Mouse (Mus musculus): ENCODE measurements at regions not wholly inside any gene's neighbourhood (a gene's known extent, or its start where the extent isn't known, plus 50 kb on each side); places are given as distances from the start of the nearest gene placed in this dataset.

GRCm38 (mm10) chr3:140716896-140717295, 495.3 kb downstream of the Pdha2 start:
- no peaks in the 10 kb centered on the region for H3K36me3 ChIP-seq (ENCODE audit: control insufficient read depth in 1 of 2, insufficient read depth in 2 of 2, low read length in 2 of 2)
- DNase-seq (ENCODE audit: low read depth, low spot score) = no peak
- no peak overlapping the region for H3K9ac ChIP-seq (ENCODE audit: control insufficient read depth, low read depth, low read length, poor library complexity, severe bottlenecking)
- H3K4me3 ChIP-seq (ENCODE audit: control insufficient read depth in 1 of 2, insufficient read depth in 1 of 2, low read depth in 2 of 2, low read length in 2 of 2) = no peak overlapping the region
- H3K27ac ChIP-seq (ENCODE audit: control insufficient read depth, low read depth, low read length) = no peak overlapping the region
- H3K27me3 ChIP-seq (ENCODE audit: control insufficient read depth in 1 of 2, insufficient read depth in 2 of 2, low read length in 2 of 2) = no peaks in the 10 kb centered on the region
- H3K79me2 ChIP-seq (ENCODE audit: control insufficient read depth, insufficient read depth, low read length, poor library complexity) = no peaks in the 10 kb centered on the region
- H3K4me1 ChIP-seq (ENCODE audit: control insufficient read depth in 1 of 2, insufficient read depth in 2 of 2, low read length in 2 of 2) = no peaks in the 10 kb centered on the region
- no peaks in the 10 kb centered on the region for H3K9me3 ChIP-seq (replicated peaks; ENCODE audit: insufficient read depth, low read length)
- TF ChIP-seq USF1 (IDR thresholded peaks at IDR 0.05; ENCODE audit: low read depth, low read length) (no peak), TBP (IDR thresholded peaks at IDR 0.05; ENCODE audit: low read depth, low read length) (no peak), POLR2AphosphoS5 (IDR thresholded peaks at IDR 0.05; ENCODE audit: borderline replicate concordance, low read depth, low read length) (no peak), ETS1 (IDR thresholded peaks at IDR 0.05; ENCODE audit: low read depth, low read length) (no peak), RCOR1 (IDR thresholded peaks at IDR 0.05; ENCODE audit: low read depth, low read length) (no peak), CHD1 (IDR thresholded peaks at IDR 0.05; ENCODE audit: low read depth, low read length) (no peak), MAZ (IDR thresholded peaks at IDR 0.05; ENCODE audit: low read depth, low read length) (no peak), POLR2A (IDR thresholded peaks at IDR 0.05; ENCODE audit: control insufficient read depth in 1 of 2, insufficient read depth in 1 of 2, low read depth in 1 of 2, low read length in 2 of 2, poor library complexity in 1 of 2) (no peak), TCF12 (IDR thresholded peaks at IDR 0.05; ENCODE audit: low read depth, low read length) (no peak), ZC3H11A (IDR thresholded peaks at IDR 0.05; ENCODE audit: low read depth, low read length) (no peak)

GRCm38 (mm10) chr3:140707591-140708131, 504.5 kb downstream of the Pdha2 start:
- H3K27ac ChIP-seq (ENCODE audit: control insufficient read depth, low read depth, low read length) = no peak overlapping the region
- no peak for TF ChIP-seq UBTF (IDR thresholded peaks at IDR 0.05; ENCODE audit: borderline replicate concordance, insufficient read depth, low read depth, low read length)
- peak; percentile 40; the same call in 1 of the 2 replicates for TF ChIP-seq GATA1 (IDR thresholded peaks at IDR 0.05; ENCODE audit: low read depth, low read length)
- no peaks in the 10 kb centered on the region for H3K27me3 ChIP-seq (ENCODE audit: control insufficient read depth in 1 of 2, insufficient read depth in 2 of 2, low read length in 2 of 2)
- no peak overlapping the region for H3K4me3 ChIP-seq (ENCODE audit: control insufficient read depth in 1 of 2, insufficient read depth in 1 of 2, low read depth in 2 of 2, low read length in 2 of 2)
- 0 out of 4 replicates have a peak, but pooled peaks cover 0 to 2% of the 10 kb centered on the region in 2 experiments for H3K36me3 ChIP-seq (ENCODE audit: control insufficient read depth in 1 of 2, insufficient read depth in 2 of 2, low read length in 2 of 2)
- peak; percentile 36 for DNase-seq (ENCODE audit: low read depth, low spot score)
- peaks cover 0 to 3% of the 10 kb centered on the region in 2 experiments; a peak in 1 of 4 replicates for H3K4me1 ChIP-seq (ENCODE audit: control insufficient read depth in 1 of 2, insufficient read depth in 2 of 2, low read length in 2 of 2)
- H3K9me3 ChIP-seq (replicated peaks; ENCODE audit: insufficient read depth, low read length) = no peaks in the 10 kb centered on the region
- H3K79me2 ChIP-seq (ENCODE audit: control insufficient read depth, insufficient read depth, low read length, poor library complexity) = no peaks in the 10 kb centered on the region
- H3K9ac ChIP-seq (ENCODE audit: control insufficient read depth, low read depth, low read length, poor library complexity, severe bottlenecking) = no peak overlapping the region

GRCm38 (mm10) chr3:140706725-140707124, 505.4 kb downstream of the Pdha2 start:
- DNase-seq (ENCODE audit: low read depth, low spot score) = no peak
- Histone ChIP-seq H3K9me3 (replicated peaks; ENCODE audit: insufficient read depth, low read length) (no peaks in the 10 kb centered on the region), H3K9ac (ENCODE audit: control insufficient read depth, low read depth, low read length, poor library complexity, severe bottlenecking) (no peak overlapping the region), H3K27ac (ENCODE audit: control insufficient read depth, low read depth, low read length) (no peak overlapping the region), H3K36me3 (ENCODE audit: control insufficient read depth in 1 of 2, insufficient read depth in 2 of 2, low read length in 2 of 2) (0 out of 4 replicates have a peak, but pooled peaks cover 0 to 2% of the 10 kb centered on the region in 2 experiments), H3K4me1 (ENCODE audit: control insufficient read depth in 1 of 2, insufficient read depth in 2 of 2, low read length in 2 of 2) (peaks cover 0 to 6% of the 10 kb centered on the region in 2 experiments; a peak in 2 of 4 replicates), H3K4me3 (ENCODE audit: control insufficient read depth in 1 of 2, insufficient read depth in 1 of 2, low read depth in 2 of 2, low read length in 2 of 2) (no peak overlapping the region), H3K79me2 (ENCODE audit: control insufficient read depth, insufficient read depth, low read length, poor library complexity) (no peaks in the 10 kb centered on the region), H3K27me3 (ENCODE audit: control insufficient read depth in 1 of 2, insufficient read depth in 2 of 2, low read length in 2 of 2) (no peaks in the 10 kb centered on the region)
- TF ChIP-seq MEF2A (IDR thresholded peaks at IDR 0.05; ENCODE audit: extremely low read depth, insufficient replicate concordance, low read depth, low read length, poor library complexity, severe bottlenecking) = no peak
- no peak for TF ChIP-seq POLR2AphosphoS5 (IDR thresholded peaks at IDR 0.05; ENCODE audit: borderline replicate concordance, low read depth, low read length)
- no peak for TF ChIP-seq ZC3H11A (IDR thresholded peaks at IDR 0.05; ENCODE audit: low read depth, low read length)
- no peak for TF ChIP-seq RAD21 (IDR thresholded peaks at IDR 0.05; ENCODE audit: low read depth, low read length)
- TF ChIP-seq USF2 (IDR thresholded peaks at IDR 0.05; ENCODE audit: borderline replicate concordance in 1 of 2, insufficient read depth in 1 of 2, low read depth in 1 of 2, low read length in 2 of 2) = no peak
- no peak for TF ChIP-seq ELF1 (IDR thresholded peaks at IDR 0.05; ENCODE audit: low read depth, low read length)
- no peak for TF ChIP-seq MAX (IDR thresholded peaks at IDR 0.05; ENCODE audit: low read length)
- TF ChIP-seq CTCF (IDR thresholded peaks at IDR 0.05 in 2 of 3, conservative IDR thresholded peaks at IDR 0.05 in 1 of 3; ENCODE audit: control insufficient read depth in 1 of 3, insufficient read depth in 1 of 3, low read depth in 2 of 3, low read length in 3 of 3, poor library complexity in 1 of 3, severe bottlenecking in 1 of 3) = no peak
- no peak for TF ChIP-seq MYC (IDR thresholded peaks at IDR 0.05; ENCODE audit: low read depth, low read length)

Data from MEL (cell line).